Mouse (Mus musculus) C2C12 (cell line): ENCODE data around the gene Dpy30. TPM values are rescaled to one million over a fixed set of nuclear protein-coding genes. Genes with fewer than 3 reads are reported as not detected.
"Not testable (repeated sequence)": the region's sequence is repeated elsewhere in the genome, so short reads cannot be mapped to it uniquely, and the experiment has no call there.

Source experiments
- H3K27me3 ChIP-seq: one replicate; pipeline ENCODE4 v1.6.1; 2011; ENCODE audit not compliant: control insufficient read depth, insufficient read depth, insufficient read length
- H3K36me3 ChIP-seq: one replicate; pipeline ENCODE4 v1.6.1; 2011; ENCODE audit not compliant: control insufficient read depth, insufficient read depth
- H3K4me3 ChIP-seq: one replicate; pipeline ENCODE4 v1.5.1; 2011; ENCODE audit warnings: mild to moderate bottlenecking, control low read depth; ENCODE audit not compliant: poor library complexity, insufficient read depth, severe bottlenecking
- H3K79me2 ChIP-seq: one replicate; pipeline ENCODE4 v1.6.1; 2011; ENCODE audit not compliant: control insufficient read depth, insufficient read depth
- H3K79me3 ChIP-seq: one replicate; pipeline ENCODE4 v1.6.1; 2011; ENCODE audit warnings: low read depth, control low read depth
- H3ac ChIP-seq: one replicate; pipeline ENCODE3; 2011; ENCODE audit warnings: low read depth; ENCODE audit not compliant: control insufficient read depth, insufficient read length
- CEBPB ChIP-seq: IDR thresholded peaks from one replicate; pipeline ENCODE4 v1.6.1; 2011; ENCODE audit warnings: low read depth, mild to moderate bottlenecking, control low read depth, moderate library complexity
- CTCF ChIP-seq: IDR thresholded peaks from one replicate; pipeline ENCODE4 v1.5.1; 2011; ENCODE audit not compliant: control insufficient read depth, insufficient read depth, insufficient read length
- FOSL1 ChIP-seq: IDR thresholded peaks from one replicate; pipeline ENCODE4 v1.8.0; 2011; ENCODE audit warnings: mild to moderate bottlenecking, low read length; ENCODE audit not compliant: poor library complexity, insufficient read depth, severe bottlenecking
- MAX ChIP-seq: IDR thresholded peaks from one replicate; pipeline ENCODE4 v1.6.1; 2011; ENCODE audit warnings: mild to moderate bottlenecking, control low read depth
- MYOD1 ChIP-seq: IDR thresholded peaks from one replicate; pipeline ENCODE4 v1.6.1; 2011; ENCODE audit warnings: low read depth; ENCODE audit not compliant: control insufficient read depth, insufficient read length
- MYOG ChIP-seq: IDR thresholded peaks from one replicate; pipeline ENCODE4 v1.6.1; 2011; ENCODE audit not compliant: control insufficient read depth, insufficient read length; ENCODE audit errors: extremely low read depth
- USF1 ChIP-seq: IDR thresholded peaks from one replicate; pipeline ENCODE4 v1.6.1; 2011; ENCODE audit warnings: low read depth, mild to moderate bottlenecking, control low read depth, moderate library complexity
- polyA plus RNA-seq: library from polyadenylated mRNA; unstranded; fragments of >200 nt; fragmentation: generic; extraction: Trizol; gene quantifications from one replicate; pipeline ENCODE4 v1.2.1, GENCODE M21; 2012; ENCODE audit warnings: missing spikeins

The Dpy30 gene
- polyA plus RNA-seq, 1 experiment, result 117 TPM

DNA sequence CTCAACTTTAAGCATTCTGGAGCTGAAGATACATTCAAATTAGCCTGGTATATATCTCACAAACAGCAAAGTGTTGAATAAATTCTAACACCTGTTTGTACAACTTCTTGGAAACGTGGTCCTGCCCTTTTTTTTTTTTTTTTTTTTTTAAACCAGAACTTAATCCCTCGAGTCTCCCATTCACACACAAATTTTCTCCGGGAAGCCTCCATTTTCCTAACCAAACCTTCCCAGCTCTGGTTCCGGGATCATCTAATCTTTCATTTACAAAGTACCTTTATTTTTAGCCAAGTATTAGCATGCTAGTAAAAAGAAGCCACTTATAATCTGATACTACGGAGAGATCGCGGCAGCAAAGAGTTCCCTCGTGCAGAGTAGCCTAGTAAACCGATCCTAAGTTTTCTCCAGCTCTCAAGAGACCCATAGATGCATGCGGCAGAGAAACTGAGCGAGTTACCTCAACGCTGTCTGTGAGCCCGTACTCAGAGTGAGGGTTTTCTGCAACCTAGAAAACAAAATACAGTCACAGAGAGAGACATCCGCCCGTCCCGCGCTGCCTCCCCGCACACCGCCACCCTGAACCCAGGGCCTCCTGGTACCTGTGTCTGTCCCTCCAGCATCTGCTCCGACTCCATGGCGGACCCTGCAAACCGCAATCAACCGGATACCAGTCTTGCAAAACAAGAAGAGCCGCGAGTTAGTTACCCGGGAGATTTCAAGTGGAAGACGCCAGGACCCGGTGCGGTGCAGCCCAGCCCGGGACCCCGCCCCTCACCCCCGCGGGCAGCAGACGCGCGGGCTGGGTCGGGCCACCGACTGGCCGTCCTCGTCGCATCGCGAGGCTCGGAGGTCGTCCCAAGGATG is 8.1 kb downstream of the Dpy30 start:
- H3K36me3 ChIP-seq, result peaks cover 20% of the 10 kb centered on the region
- H3K79me2 ChIP-seq, result peaks cover 37% of the 10 kb centered on the region
- TF ChIP-seq FOSL1 (no peak), MAX (no peak), CTCF (no peak), CEBPB (no peak), USF1 (no peak), MYOG (no peak), MYOD1 (no peak)
- no peaks in the 10 kb centered on the region for H3K27me3 ChIP-seq
- H3ac ChIP-seq, result peak overlapping the region; percentile 84
- peaks cover 12% of the 10 kb centered on the region for H3K79me3 ChIP-seq
- H3K4me3 ChIP-seq, result peak overlapping the region; percentile 87

DNA sequence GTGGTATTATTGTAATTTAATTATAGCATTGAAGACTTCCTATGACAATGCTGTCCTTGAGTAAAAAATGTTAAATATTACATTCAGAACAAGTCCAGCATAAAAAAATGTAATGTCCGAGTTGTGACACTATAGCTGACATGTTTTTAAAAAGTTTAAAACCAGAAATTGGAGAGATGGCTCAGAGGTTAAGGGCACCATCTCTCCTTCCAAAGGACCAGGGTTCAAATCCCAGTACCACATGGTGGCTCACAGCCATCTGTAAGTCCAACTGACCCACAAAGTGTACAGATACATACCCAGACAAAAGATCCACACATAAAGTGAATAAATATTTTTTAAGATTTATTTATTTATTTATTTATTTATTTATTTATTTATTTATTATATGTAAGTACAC is 17.7 kb downstream of the Dpy30 start:
- Histone ChIP-seq H3ac (no peak overlapping the region), H3K79me3 (peaks cover 4% of the 10 kb centered on the region), H3K79me2 (peaks cover 6% of the 10 kb centered on the region), H3K36me3 (peaks cover 63% of the 10 kb centered on the region), H3K4me3 (no peak overlapping the region), H3K27me3 (no peaks in the 10 kb centered on the region)
- TF ChIP-seq MYOG, result no peak
- no peak for TF ChIP-seq CEBPB
- TF ChIP-seq FOSL1, result no peak
- TF ChIP-seq MAX, result no peak

DNA sequence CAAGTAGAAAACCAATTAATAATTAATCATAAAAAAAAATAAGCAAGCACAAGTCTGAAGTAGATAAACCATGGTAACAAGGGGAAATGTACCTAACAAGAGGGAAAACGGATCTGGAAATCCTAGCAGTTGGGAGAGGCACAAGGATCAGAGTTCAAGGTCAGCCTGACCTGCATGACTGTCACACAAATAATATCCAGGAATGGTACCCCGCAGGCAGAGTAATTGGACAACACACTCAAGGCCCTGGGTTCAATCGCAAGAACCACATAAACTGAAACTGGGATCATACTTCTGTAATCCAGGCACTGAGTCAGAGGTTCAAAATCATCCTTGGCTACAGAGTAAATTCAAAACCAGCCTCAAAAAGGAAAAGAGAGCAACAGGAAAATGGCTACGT is 18.1 kb downstream of the Dpy30 start:
- H3K27me3 ChIP-seq, result no peaks in the 10 kb centered on the region
- H3K79me2 ChIP-seq, result peaks cover 2% of the 10 kb centered on the region
- no peak overlapping the region for H3ac ChIP-seq
- TF ChIP-seq CEBPB (no peak), USF1 (no peak)
- H3K36me3 ChIP-seq, result peaks cover 65% of the 10 kb centered on the region
- no peak overlapping the region for H3K4me3 ChIP-seq
- peaks cover 4% of the 10 kb centered on the region for H3K79me3 ChIP-seq

DNA sequence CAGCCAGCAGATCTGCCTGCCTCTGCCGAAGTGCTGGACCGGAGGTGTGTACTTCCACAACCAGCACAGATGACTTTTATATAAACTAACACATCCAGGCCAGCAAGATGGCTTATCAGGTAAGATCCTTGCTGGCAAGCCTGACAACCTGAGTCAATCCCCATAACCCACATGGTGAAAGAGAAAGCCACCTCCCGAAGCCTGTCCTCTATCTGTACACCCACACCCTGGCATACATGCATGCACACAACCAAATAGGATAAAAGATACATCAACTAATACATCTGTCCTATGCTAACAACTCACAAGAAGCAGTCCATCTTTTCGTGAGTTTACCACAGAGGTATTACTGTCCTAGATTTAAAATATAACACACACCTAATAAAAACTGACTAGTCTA is 19.7 kb downstream of the Dpy30 start:
- TF ChIP-seq CEBPB, result no peak
- TF ChIP-seq MYOG, result no peak
- TF ChIP-seq USF1, result no peak
- no peak for TF ChIP-seq MAX
- no peak for TF ChIP-seq FOSL1
- TF ChIP-seq CTCF, result no peak
- TF ChIP-seq MYOD1, result no peak
- no peaks in the 10 kb centered on the region for H3K79me2 ChIP-seq
- no peak overlapping the region for H3ac ChIP-seq
- H3K79me3 ChIP-seq, result peaks cover 4% of the 10 kb centered on the region
- H3K27me3 ChIP-seq, result no peaks in the 10 kb centered on the region
- H3K36me3 ChIP-seq, result peaks cover 68% of the 10 kb centered on the region
- H3K4me3 ChIP-seq, result no peak overlapping the region

DNA sequence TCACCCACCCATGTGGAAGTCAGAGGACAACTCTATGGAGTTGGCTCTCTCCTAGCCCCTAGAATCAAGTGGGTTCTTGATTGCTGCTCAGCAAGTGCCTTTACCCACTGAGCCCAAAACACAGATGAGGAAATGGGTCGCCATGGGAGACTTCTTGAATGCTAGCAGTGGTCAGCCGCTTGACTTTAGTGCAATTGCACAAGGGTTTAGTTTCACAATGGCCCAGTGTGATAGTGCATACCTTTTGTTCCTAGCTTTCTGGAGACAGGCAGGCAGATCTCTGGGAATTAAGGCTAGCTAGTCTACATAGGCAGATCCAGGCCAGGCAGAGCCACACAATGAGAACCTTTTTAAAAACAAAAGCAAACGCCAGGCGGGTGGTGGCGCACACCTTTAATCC is 23.7 kb downstream of the Dpy30 start:
- Histone ChIP-seq H3K79me2 (no peaks in the 10 kb centered on the region), H3K36me3 (peaks cover 47% of the 10 kb centered on the region), H3K79me3 (peaks cover 3% of the 10 kb centered on the region), H3ac (no peak overlapping the region), H3K4me3 (no peak overlapping the region), H3K27me3 (no peaks in the 10 kb centered on the region)
- TF ChIP-seq CEBPB (no peak), MAX (no peak), CTCF (no peak), USF1 (no peak), FOSL1 (no peak), MYOG (no peak), MYOD1 (no peak)

DNA sequence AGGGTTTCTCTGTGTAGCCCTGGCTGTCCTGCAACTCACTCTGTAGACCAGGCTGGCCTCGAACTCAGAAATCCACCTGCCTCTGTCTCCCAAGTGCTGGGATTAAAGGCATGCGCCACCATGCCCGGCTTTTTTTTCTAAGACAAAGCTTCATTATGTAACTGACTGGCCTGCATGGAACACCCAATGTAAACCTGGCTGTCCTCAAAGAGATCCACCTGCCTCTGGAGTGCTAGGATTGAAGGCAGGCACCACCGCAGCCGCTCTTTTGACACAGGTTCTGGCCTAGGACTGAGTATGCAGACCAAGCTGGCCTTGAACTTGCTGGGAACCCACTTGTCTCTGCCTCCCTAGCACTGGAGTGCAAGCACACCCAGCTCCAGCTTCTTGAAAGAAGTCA is 26.8 kb downstream of the Dpy30 start:
- H3K4me3 ChIP-seq, H3ac ChIP-seq, H3K27me3 ChIP-seq: not testable (repeated sequence)
- Histone ChIP-seq H3K79me2 (peaks cover 26% of the 10 kb centered on the region), H3K36me3 (peaks cover 31% of the 10 kb centered on the region), H3K79me3 (peaks cover 21% of the 10 kb centered on the region)
